Mouse (Mus musculus) neural tube, embryonic 15.5 days (tissue): ENCODE measurements around the gene Dhx16. TPM values are rescaled to one million over a fixed set of nuclear protein-coding genes. Genes with fewer than 3 reads are reported as not detected.

Source experiments
- ATAC-seq: fragments of 200-750 bp; cut with Nextera tagmentation; 2 replicates; pipeline ENCODE4 v1.8.0; 2017; ENCODE audit warnings: mild to moderate bottlenecking, moderate TSS enrichment, moderate library complexity; ENCODE audit not compliant: low FRiP score
- H3K27ac ChIP-seq: fragments of 300-500 bp; sonication (generic); replicated peaks from 2 replicates; pipeline ENCODE4 v1.5.1; 2015; ENCODE audit warnings: mild to moderate bottlenecking, inconsistent platforms
- H3K27me3 ChIP-seq: fragments of 300-500 bp; sonication (generic); replicated peaks from 2 replicates; pipeline ENCODE4 v1.6.1; 2015; ENCODE audit warnings: inconsistent platforms
- H3K36me3 ChIP-seq: fragments of 300-500 bp; sonication (generic); 2 replicates; pipeline ENCODE4 v1.6.1; 2015; ENCODE audit warnings: inconsistent platforms
- H3K4me1 ChIP-seq: fragments of 300-500 bp; sonication (generic); 2 replicates; pipeline ENCODE4 v1.6.1; 2015; ENCODE audit warnings: inconsistent platforms
- H3K4me2 ChIP-seq: fragments of 300-500 bp; sonication (generic); 2 replicates; pipeline ENCODE4 v1.6.1; 2015; ENCODE audit warnings: inconsistent platforms, mild to moderate bottlenecking, moderate library complexity
- H3K4me3 ChIP-seq: fragments of 300-500 bp; sonication (generic); replicated peaks from 2 replicates; pipeline ENCODE4 v1.5.1; 2015; ENCODE audit warnings: mild to moderate bottlenecking, inconsistent platforms
- H3K9ac ChIP-seq: fragments of 300-500 bp; sonication (generic); replicated peaks from 2 replicates; pipeline ENCODE4 v1.6.1; 2015; ENCODE audit warnings: mild to moderate bottlenecking, inconsistent platforms
- H3K9me3 ChIP-seq: fragments of 300-500 bp; sonication (generic); replicated peaks from 2 replicates; pipeline ENCODE4 v1.6.1; 2016; ENCODE audit warnings: inconsistent platforms
- WGBS: fragments of 180-500 bp; shearing (Covaris S2); methylation state at CpG from one replicate; pipeline ENCODE4 v1.1.7; 2015; ENCODE audit warnings: mixed read lengths; 5-methylcytosine and 5-hydroxymethylcytosine counted together
- polyA plus RNA-seq: library from polyadenylated mRNA; unstranded; fragments of >200 nt; fragmentation: Nextera tagmentation; extraction: Ambion mirVana; gene quantifications from 2 replicates; pipeline ENCODE4 v1.2.1, GENCODE M21; 2015

The Dhx16 gene
- polyA plus RNA-seq, 1 experiment from 2014 or later: 26.8 TPM

- 28% methylated on average over 10 of the region's 10 CpGs for WGBS
- peak overlapping the region; percentile 66 for H3K4me3 ChIP-seq
- no peaks in the 10 kb centered on the region for H3K27me3 ChIP-seq
- H3K9ac ChIP-seq: peak overlapping the region; percentile 81
- peak overlapping the region; percentile 90 for H3K4me2 ChIP-seq
- H3K27ac ChIP-seq: peak overlapping the region; percentile 95
- no peaks in the 10 kb centered on the region for H3K9me3 ChIP-seq
- ATAC-seq: no peak
- no peaks in the 10 kb centered on the region for H3K36me3 ChIP-seq
- peaks cover 63% of the 10 kb centered on the region for H3K4me1 ChIP-seq
These were observed 14.7 kb upstream of the Dhx16 start for GRCm38 (mm10) chr17:35864832-35865353.

- WGBS: under 1% methylated on average over 46 of the region's 48 CpGs
- Histone ChIP-seq H3K27ac (peak within 1 kb of the TSS; percentile 95), H3K4me2 (peak within 1 kb of the TSS; percentile 90), H3K9me3 (no peaks in the 10 kb centered on the region), H3K36me3 (no peaks in the 10 kb centered on the region), H3K4me3 (peak within 1 kb of the TSS; percentile 66), H3K4me1 (peaks cover 65% of the 10 kb centered on the region), H3K9ac (peak within 1 kb of the TSS; percentile 81), H3K27me3 (no peaks in the 10 kb centered on the region)
- peak; percentile 66 for ATAC-seq
These were observed 13.9 kb upstream of the Dhx16 start, which contains the start of gene Ppp1r18 for GRCm38 (mm10) chr17:35865481-35866280. Gene Ppp1r18, plus strand, starts transcription at chr17:35865593.

GRCm38 (mm10) chr17:35866281-35866831 is 13.3 kb upstream of the Dhx16 start:
- WGBS: under 1% methylated on average over 36 of the region's 38 CpGs
- peak; percentile 44 for ATAC-seq
- H3K4me2 ChIP-seq: peak overlapping the region; percentile 90
- no peaks in the 10 kb centered on the region for H3K9me3 ChIP-seq
- H3K4me1 ChIP-seq: peaks cover 69% of the 10 kb centered on the region
- peak overlapping the region; percentile 66 for H3K4me3 ChIP-seq
- peak overlapping the region; percentile 81 for H3K9ac ChIP-seq
- no peaks in the 10 kb centered on the region for H3K27me3 ChIP-seq
- no peaks in the 10 kb centered on the region; the same call in 1 of the 2 replicates for H3K36me3 ChIP-seq
- peak overlapping the region; percentile 95 for H3K27ac ChIP-seq

- Histone ChIP-seq H3K4me3 (peak overlapping the region; percentile 66), H3K27ac (peak overlapping the region; percentile 95), H3K9ac (peak overlapping the region; percentile 81), H3K4me2 (peak overlapping the region; percentile 90), H3K27me3 (no peaks in the 10 kb centered on the region), H3K9me3 (no peaks in the 10 kb centered on the region), H3K4me1 (peaks cover 69% of the 10 kb centered on the region), H3K36me3 (no peaks in the 10 kb centered on the region; the same call in 1 of the 2 replicates)
- ATAC-seq: no peak
- WGBS: 7% methylated on average over 26 of the region's 26 CpGs
These were observed 12.4 kb upstream of the Dhx16 start for GRCm38 (mm10) chr17:35866911-35867890.

GRCm38 (mm10) chr17:35868165-35868820 is 11.3 kb upstream of the Dhx16 start:
- Histone ChIP-seq H3K27me3 (no peaks in the 10 kb centered on the region), H3K4me3 (peak overlapping the region; percentile 66), H3K4me2 (peak overlapping the region; percentile 90), H3K4me1 (peaks cover 79% of the 10 kb centered on the region), H3K27ac (peak overlapping the region; percentile 95), H3K9me3 (no peaks in the 10 kb centered on the region), H3K9ac (peak overlapping the region; percentile 81), H3K36me3 (no peaks in the 10 kb centered on the region; the same call in 1 of the 2 replicates)
- ATAC-seq: no peak
- 36% methylated on average over 17 of the region's 17 CpGs for WGBS

GRCm38 (mm10) chr17:35868961-35869345 is 10.7 kb upstream of the Dhx16 start:
- H3K27me3 ChIP-seq: no peaks in the 10 kb centered on the region
- H3K9ac ChIP-seq: peak overlapping the region; percentile 81
- no peaks in the 10 kb centered on the region for H3K9me3 ChIP-seq
- H3K27ac ChIP-seq: peak overlapping the region; percentile 95
- H3K4me2 ChIP-seq: peak overlapping the region; percentile 90
- 7% methylated on average over 7 of the region's 7 CpGs for WGBS
- peak overlapping the region; percentile 66 for H3K4me3 ChIP-seq
- H3K4me1 ChIP-seq: peaks cover 83% of the 10 kb centered on the region
- peaks cover under 1% of the 10 kb centered on the region; the same call in 1 of the 2 replicates for H3K36me3 ChIP-seq
- no peak for ATAC-seq

- no peaks in the 10 kb centered on the region for H3K9me3 ChIP-seq
- H3K4me2 ChIP-seq: peak overlapping the region; percentile 90
- H3K27me3 ChIP-seq: no peaks in the 10 kb centered on the region
- peaks cover 6% of the 10 kb centered on the region for H3K36me3 ChIP-seq
- WGBS: 4% methylated on average over 7 of the region's 7 CpGs
- H3K4me1 ChIP-seq: peaks cover 83% of the 10 kb centered on the region
- ATAC-seq: no peak
- peak overlapping the region; percentile 95 for H3K27ac ChIP-seq
- H3K4me3 ChIP-seq: peak overlapping the region; percentile 66
- H3K9ac ChIP-seq: peak overlapping the region; percentile 81
These were observed 10.1 kb upstream of the Dhx16 start for GRCm38 (mm10) chr17:35869346-35870067.

GRCm38 (mm10) chr17:35870151-35870883 is 9.3 kb upstream of the Dhx16 start:
- Histone ChIP-seq H3K9me3 (no peaks in the 10 kb centered on the region), H3K36me3 (peaks cover 14% of the 10 kb centered on the region), H3K4me1 (peaks cover 78% of the 10 kb centered on the region), H3K9ac (peak overlapping the region; percentile 44), H3K4me3 (peak overlapping the region; percentile 66), H3K4me2 (peak overlapping the region; percentile 90), H3K27me3 (no peaks in the 10 kb centered on the region), H3K27ac (peak overlapping the region; percentile 95)
- ATAC-seq: no peak
- WGBS: 66% methylated on average over 9 of the region's 9 CpGs

GRCm38 (mm10) chr17:35870884-35871696 is 8.5 kb upstream of the Dhx16 start:
- peak overlapping the region; percentile 95; the same call in 1 of the 2 replicates for H3K27ac ChIP-seq
- H3K4me3 ChIP-seq: peak overlapping the region; percentile 66
- peaks cover 76% of the 10 kb centered on the region for H3K4me1 ChIP-seq
- H3K9ac ChIP-seq: 0 out of 2 replicates have a peak overlapping the region, but pooled peaks have one; percentile 44
- ATAC-seq: no peak
- no peaks in the 10 kb centered on the region for H3K27me3 ChIP-seq
- peak overlapping the region; percentile 90 for H3K4me2 ChIP-seq
- 90% methylated on average over 8 of the region's 8 CpGs for WGBS
- H3K36me3 ChIP-seq: peaks cover 18% of the 10 kb centered on the region
- H3K9me3 ChIP-seq: no peaks in the 10 kb centered on the region
